Mouse (Mus musculus): ENCODE measurements around the gene Olfr960.

DNA sequence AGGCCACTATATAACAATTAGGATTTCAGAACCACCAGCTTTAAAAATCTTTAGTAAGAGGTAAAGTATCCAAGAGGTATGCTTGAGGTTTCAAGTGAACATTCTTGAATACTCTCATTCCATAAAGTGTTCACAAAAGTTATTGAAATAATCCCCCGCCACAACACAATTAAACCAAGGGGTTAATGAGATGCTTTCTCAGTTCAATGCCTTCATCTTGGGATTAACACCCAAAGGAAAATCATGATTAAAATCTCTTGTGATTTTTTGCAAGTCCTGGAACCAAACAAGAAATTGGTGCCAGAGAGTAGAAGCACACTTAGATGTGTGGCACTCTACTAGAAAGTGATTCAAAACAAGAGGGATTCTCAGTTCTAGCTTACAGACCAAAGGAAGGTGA lies 45.7 kb downstream of the Olfr960 start, which contains the start of gene Olfr963:
- TF ChIP-seq CTCF (IDR thresholded peaks at IDR 0.05; ENCODE audit: control insufficient read depth, insufficient read depth, insufficient read length) (no peak), USF1 (IDR thresholded peaks at IDR 0.05; ENCODE audit: low read depth) (no peak), CEBPB (IDR thresholded peaks at IDR 0.05; ENCODE audit: low read depth) (no peak)

Data from C2C12 (cell line).